Mouse (Mus musculus) liver, postnatal 0 days (tissue): ENCODE measurements at regions not wholly inside any gene's neighbourhood (a gene's known extent, or its start where the extent isn't known, plus 50 kb on each side); places are given as distances from the start of the nearest gene placed in this dataset.

ENCODE experiments used
- ATAC-seq: fragments of 200-750 bp; cut with Nextera tagmentation; 2 replicates; pipeline ENCODE4 v1.8.0; 2017; ENCODE audit warnings: mild to moderate bottlenecking, moderate library complexity
- DNase-seq: peaks from one replicate; pipeline ENCODE4 v3.0.0-alpha.2; 2016
- H3K27ac ChIP-seq: fragments of 300-500 bp; sonication (generic); 2 replicates; pipeline ENCODE4 v1.5.1; 2014; ENCODE audit warnings: antibody characterized with exemption, moderate library complexity, mild to moderate bottlenecking, low read depth
- H3K27me3 ChIP-seq: fragments of 300-500 bp; sonication (generic); 2 replicates; pipeline ENCODE4 v1.6.1; 2014; ENCODE audit warnings: low read length, control low read depth, mixed read lengths; ENCODE audit not compliant: insufficient read depth
- H3K36me3 ChIP-seq: fragments of 300-500 bp; sonication (generic); replicated peaks from 2 replicates; pipeline ENCODE4 v1.6.1; 2014; ENCODE audit warnings: mild to moderate bottlenecking, control low read depth, low read length, moderate library complexity, mixed read lengths; ENCODE audit not compliant: insufficient read depth
- H3K4me1 ChIP-seq: fragments of 300-500 bp; sonication (generic); 2 replicates; pipeline ENCODE4 v1.6.1; 2014; ENCODE audit warnings: antibody characterized with exemption, mild to moderate bottlenecking, control low read depth; ENCODE audit not compliant: insufficient read depth
- H3K4me2 ChIP-seq: fragments of 300-500 bp; sonication (generic); 2 replicates; pipeline ENCODE4 v1.6.1; 2014; ENCODE audit warnings: low read depth, mild to moderate bottlenecking, low read length, moderate library complexity, mixed read lengths
- H3K4me3 ChIP-seq: fragments of 300-500 bp; sonication (generic); 2 replicates; pipeline ENCODE4 v1.5.1; 2014; ENCODE audit warnings: low read depth, low read length
- H3K9ac ChIP-seq: fragments of 300-500 bp; sonication (generic); replicated peaks from 2 replicates; pipeline ENCODE4 v1.6.1; 2014; ENCODE audit warnings: mild to moderate bottlenecking, moderate library complexity
- H3K9me3 ChIP-seq: fragments of 300-500 bp; sonication (generic); 2 replicates; pipeline ENCODE4 v1.6.1; 2016; ENCODE audit warnings: mild to moderate bottlenecking, control low read depth, low read length, mixed read lengths
- CTCF ChIP-seq: sonication (generic); IDR thresholded peaks from 2 replicates; pipeline ENCODE4 v1.5.1; 2016; ENCODE audit warnings: antibody characterized with exemption, low read depth
- EP300 ChIP-seq: IDR thresholded peaks from 2 replicates; pipeline ENCODE4 v1.6.1; 2016; ENCODE audit warnings: antibody characterized with exemption, low read depth, mild to moderate bottlenecking
- WGBS: fragments of 180-500 bp; shearing (Covaris S2); extraction: QIAGEN DNeasy Blood & Tissue Kit; methylation state at CpG from one replicate; pipeline ENCODE4 v1.1.7; 2014; ENCODE audit not compliant: insufficient replicate concordance; 5-methylcytosine and 5-hydroxymethylcytosine counted together

DNA sequence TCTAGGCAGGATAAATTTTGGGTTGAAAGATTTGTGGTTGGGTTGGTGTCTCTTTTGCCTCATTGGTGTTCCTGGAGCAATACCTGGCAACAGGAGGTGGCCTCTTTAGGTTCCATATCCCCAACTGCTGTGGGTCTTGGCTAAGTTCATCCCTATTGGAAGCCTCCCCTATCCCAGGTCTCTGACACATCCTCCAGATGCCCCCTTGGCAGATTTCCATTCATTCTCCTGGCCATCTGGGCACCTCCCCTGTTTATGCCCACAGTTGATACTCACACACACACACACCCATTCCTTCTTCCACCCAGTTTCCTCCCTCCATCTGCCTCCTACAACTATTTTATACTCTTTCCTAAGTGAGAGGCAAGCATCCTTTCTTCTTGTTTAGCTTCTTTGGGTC, 984.9 kb upstream of the Gm12353 start:
- DNase-seq (no peak), ATAC-seq (no peak)
- H3K4me1 ChIP-seq: no peaks in the 10 kb centered on the region
- no peak overlapping the region for H3K9ac ChIP-seq
- no peak for TF ChIP-seq CTCF
- no peak for TF ChIP-seq EP300
- no peak overlapping the region for H3K4me2 ChIP-seq
- no peaks in the 10 kb centered on the region for H3K36me3 ChIP-seq
- H3K4me3 ChIP-seq: no peak overlapping the region
- no peak overlapping the region for H3K27ac ChIP-seq
- H3K27me3 ChIP-seq: no peaks in the 10 kb centered on the region
- no peaks in the 10 kb centered on the region for H3K9me3 ChIP-seq

DNA sequence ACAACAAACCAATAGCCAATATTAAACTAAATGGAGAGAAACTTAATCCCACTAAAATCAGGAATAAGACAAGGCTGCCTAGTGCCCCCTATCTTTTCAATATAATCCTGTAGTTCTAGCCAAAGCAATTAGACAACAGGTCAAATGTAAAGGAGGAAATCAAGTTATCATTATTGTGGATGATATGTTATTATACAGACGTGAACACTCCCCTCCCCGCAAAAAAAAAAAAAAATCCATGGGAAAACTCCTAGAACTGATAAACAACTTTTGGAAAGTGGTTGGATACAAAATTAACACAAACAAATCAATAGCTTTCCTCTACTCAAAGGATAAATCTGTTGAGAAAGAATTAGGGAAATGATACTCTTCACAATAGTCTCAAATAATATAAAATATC, 966.2 kb upstream of the Gm12353 start:
- H3K27me3 ChIP-seq: no peaks in the 10 kb centered on the region
- DNase-seq: no peak
- H3K4me1 ChIP-seq: no peaks in the 10 kb centered on the region
- ATAC-seq: no peak
- no peaks in the 10 kb centered on the region for H3K36me3 ChIP-seq
- TF ChIP-seq EP300 (no peak), CTCF (no peak)
- 75% methylated on average over 2 of the region's 2 CpGs for WGBS
- no peak overlapping the region for H3K9ac ChIP-seq
- H3K9me3 ChIP-seq: no peaks in the 10 kb centered on the region
- H3K27ac ChIP-seq: no peak overlapping the region
- no peak overlapping the region for H3K4me3 ChIP-seq
- H3K4me2 ChIP-seq: no peak overlapping the region

DNA sequence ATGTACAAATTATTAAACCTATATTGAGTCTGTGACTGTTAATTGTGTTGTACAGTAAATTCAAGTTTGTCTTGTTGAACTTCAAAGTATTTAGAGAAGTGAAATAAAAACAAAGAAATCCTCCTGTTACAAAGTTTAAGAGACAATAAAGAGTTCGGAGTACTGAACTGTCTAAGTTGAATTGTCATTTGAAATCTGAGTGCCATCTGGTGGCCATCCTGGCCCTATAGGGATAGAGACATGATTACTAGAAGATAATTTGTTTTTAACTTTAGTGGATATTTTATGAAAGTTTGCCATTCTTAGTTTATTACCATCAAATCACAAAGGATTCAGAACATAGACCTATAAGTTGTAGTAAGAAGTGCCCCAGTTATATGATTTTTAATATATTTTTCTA, 956.1 kb upstream of the Gm12353 start:
- DNase-seq (no peak), ATAC-seq (no peak)
- no peaks in the 10 kb centered on the region for H3K4me1 ChIP-seq
- H3K36me3 ChIP-seq: no peaks in the 10 kb centered on the region
- no peak overlapping the region for H3K9ac ChIP-seq
- H3K4me3 ChIP-seq: no peak overlapping the region
- TF ChIP-seq EP300: no peak
- TF ChIP-seq CTCF: 0 out of 2 replicates have a peak, but pooled peaks have one; percentile 5
- no peaks in the 10 kb centered on the region for H3K27me3 ChIP-seq
- H3K27ac ChIP-seq: no peak overlapping the region
- H3K9me3 ChIP-seq: no peaks in the 10 kb centered on the region
- WGBS: 42% methylated on average over 1 of the region's 1 CpGs
- H3K4me2 ChIP-seq: no peak overlapping the region

DNA sequence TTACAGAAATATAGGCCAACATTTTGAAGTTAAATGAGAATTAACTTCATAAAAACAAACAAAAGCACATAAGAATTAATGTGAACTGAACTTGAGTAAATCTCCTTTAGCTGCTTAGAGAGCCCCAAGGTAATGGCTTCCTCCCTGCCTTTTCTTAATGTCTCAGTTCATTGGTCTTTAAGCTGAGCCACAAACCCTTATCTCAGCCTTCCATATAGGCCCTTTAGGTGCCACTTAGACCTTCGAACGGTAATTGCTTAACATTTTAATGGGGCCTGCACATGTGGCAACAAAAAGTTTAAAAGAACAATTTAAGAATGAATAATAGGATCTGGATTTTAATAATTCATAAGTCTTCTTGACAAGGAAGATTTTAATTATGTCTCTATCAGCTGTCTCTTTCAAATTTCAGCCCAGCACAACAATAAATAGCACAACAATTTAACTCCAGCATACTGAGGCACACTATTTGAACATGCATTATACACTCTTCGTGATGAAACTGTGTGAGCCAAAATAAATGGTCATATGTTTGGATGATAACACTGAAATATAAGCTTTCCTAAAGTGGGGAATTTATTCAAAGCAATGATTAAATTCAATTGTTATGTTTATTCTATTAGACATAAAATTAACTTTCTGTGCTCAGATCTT, 919.2 kb upstream of the Gm12353 start:
- WGBS: 61% methylated on average over 3 of the region's 3 CpGs

DNA sequence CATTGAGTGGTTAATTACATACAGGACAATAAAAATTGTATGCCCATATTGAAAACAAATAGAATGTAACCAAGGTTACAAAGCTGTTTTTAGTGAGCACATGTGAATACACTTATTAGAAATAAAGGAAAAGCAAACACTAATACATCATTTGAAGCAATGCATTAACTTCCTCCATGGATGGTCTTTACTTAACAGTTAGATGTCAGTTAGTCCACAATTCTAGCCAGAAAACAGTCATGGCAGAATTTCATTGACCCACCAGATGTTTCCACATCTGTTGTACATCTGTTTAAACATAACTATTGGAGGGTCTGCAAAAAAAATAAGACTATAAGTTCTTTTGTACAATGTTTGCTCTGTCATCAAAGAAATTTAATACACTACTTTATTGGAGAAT, 911.2 kb upstream of the Gm12353 start:
- Histone ChIP-seq H3K9me3 (no peaks in the 10 kb centered on the region), H3K4me3 (no peak overlapping the region), H3K27ac (no peak overlapping the region), H3K4me2 (no peak overlapping the region), H3K27me3 (no peaks in the 10 kb centered on the region), H3K36me3 (no peaks in the 10 kb centered on the region), H3K9ac (no peak overlapping the region), H3K4me1 (no peaks in the 10 kb centered on the region)
- ATAC-seq (no peak), DNase-seq (no peak)
- TF ChIP-seq EP300: no peak
- TF ChIP-seq CTCF: no peak

More for the DNA sequence above, 919.2 kb upstream of the Gm12353 start:
- TF ChIP-seq EP300 (no peak), CTCF (no peak)
- Histone ChIP-seq H3K4me2 (no peak overlapping the region), H3K4me1 (no peaks in the 10 kb centered on the region), H3K36me3 (no peaks in the 10 kb centered on the region), H3K27me3 (no peaks in the 10 kb centered on the region), H3K27ac (no peak overlapping the region), H3K4me3 (no peak overlapping the region), H3K9ac (no peak overlapping the region), H3K9me3 (no peaks in the 10 kb centered on the region)
- DNase-seq (no peak), ATAC-seq (no peak)

DNA sequence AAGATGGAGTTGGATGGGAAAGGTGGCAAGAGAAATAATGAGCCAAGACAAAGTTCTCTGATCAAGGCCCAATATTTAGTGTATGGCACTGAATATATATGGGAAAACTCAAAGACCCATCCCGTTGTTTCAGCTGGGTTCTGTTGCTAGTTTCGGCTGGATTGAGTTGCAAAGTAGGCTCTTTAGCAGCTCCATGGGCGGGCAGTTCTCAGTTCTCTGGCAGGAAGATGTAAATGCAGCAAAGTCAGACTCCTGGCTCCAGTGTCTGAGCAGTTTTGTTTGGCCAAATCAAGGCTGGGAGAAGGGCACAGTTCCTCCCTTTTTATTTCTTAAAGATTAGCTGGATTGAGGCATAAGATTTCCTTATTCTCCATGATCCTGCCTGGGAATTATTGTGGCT, 909.0 kb upstream of the Gm12353 start:
- TF ChIP-seq EP300 (no peak), CTCF (no peak)
- H3K36me3 ChIP-seq: no peaks in the 10 kb centered on the region
- WGBS: 56% methylated on average over 3 of the region's 3 CpGs
- no peak overlapping the region for H3K4me3 ChIP-seq
- H3K4me2 ChIP-seq: no peak overlapping the region
- no peaks in the 10 kb centered on the region for H3K27me3 ChIP-seq
- no peak overlapping the region for H3K27ac ChIP-seq
- H3K4me1 ChIP-seq: no peaks in the 10 kb centered on the region
- no peaks in the 10 kb centered on the region for H3K9me3 ChIP-seq
- DNase-seq: no peak
- H3K9ac ChIP-seq: no peak overlapping the region
- no peak for ATAC-seq

DNA sequence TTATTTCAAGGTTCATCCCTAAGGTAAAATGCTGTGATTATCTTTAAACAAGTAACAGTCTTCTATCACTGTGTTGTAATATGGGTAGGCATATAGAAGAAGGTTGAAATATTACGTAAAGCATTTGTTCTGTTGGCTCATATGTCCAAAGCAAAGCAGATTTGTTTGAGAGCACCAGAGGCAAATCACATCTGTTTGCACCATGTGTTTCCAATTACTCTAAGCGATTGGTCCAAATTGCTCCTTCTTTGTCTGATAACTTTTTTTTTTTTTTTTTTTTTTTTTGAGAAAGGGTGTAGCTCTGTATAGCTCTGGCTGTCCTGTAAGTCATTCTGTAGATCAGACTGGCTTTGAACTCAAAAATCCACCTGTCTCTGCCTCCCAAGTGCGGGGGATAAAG, 861.0 kb upstream of the Gm12353 start:
- Histone ChIP-seq H3K9me3 (no peaks in the 10 kb centered on the region), H3K36me3 (no peaks in the 10 kb centered on the region), H3K4me1 (no peaks in the 10 kb centered on the region), H3K27me3 (no peaks in the 10 kb centered on the region), H3K27ac (no peak overlapping the region), H3K4me2 (no peak overlapping the region), H3K9ac (no peak overlapping the region), H3K4me3 (no peak overlapping the region)
- no peak for DNase-seq
- no peak for ATAC-seq
- TF ChIP-seq EP300 (no peak), CTCF (no peak)
- 70% methylated on average over 3 of the region's 3 CpGs for WGBS
